15 mouse cellular contexts compared by ENCODE assay signal in genomic region chr7:25306614-25306996, GRCm38 (mm10). TPM values are rescaled to one million over a fixed set of nuclear protein-coding genes. Genes with fewer than 3 reads are reported as not detected.
A peak's percentile ranks its signal among the peaks of the same experiment; 100 is the strongest.
DNase-seq lines count a peak whose midpoint lies in the region; ATAC-seq and TF ChIP-seq lines count a peak whose summit lies in the region.
"Had no signal": no experiment of that assay in that cellular context is flagged by ENCODE, and none has a peak within 500 bp of the region (broad histone marks: within the 10 kb centered on the region; RNA-seq: fewer than 3 reads in every experiment).

No protein-coding gene starts in this region.

- peaks cover 71% of the 10 kb centered on the region for H3K27me3 ChIP-seq in heart, embryonic 12.5 days (replicated peaks)
- H3K27me3 ChIP-seq in forebrain, embryonic 12.5 days = peaks cover 33% of the 10 kb centered on the region
- no peaks in the 10 kb centered on the region for H3K27me3 ChIP-seq in hindbrain, postnatal 0 days (ENCODE audit: insufficient read depth, low read length)
- H3K27me3 ChIP-seq in neural tube, embryonic 12.5 days (replicated peaks) = peaks cover 19% of the 10 kb centered on the region

- H3K4me3 ChIP-seq in heart, embryonic 12.5 days = no peak overlapping the region; the same call in 1 of the 2 replicates
- H3K4me3 ChIP-seq in forebrain, embryonic 12.5 days (replicated peaks) = peak overlapping the region; percentile 62
- peak overlapping the region; percentile 78 for H3K4me3 ChIP-seq in hindbrain, postnatal 0 days (ENCODE audit: low read length)
- peak overlapping the region; percentile 60 for H3K4me3 ChIP-seq in neural tube, embryonic 12.5 days

- H3K9ac ChIP-seq in heart, embryonic 12.5 days = no peak overlapping the region
- peak overlapping the region; percentile 69; the same call in 1 of the 2 replicates for H3K9ac ChIP-seq in forebrain, embryonic 12.5 days
- H3K9ac ChIP-seq in hindbrain, postnatal 0 days (replicated peaks; ENCODE audit: low read length) = peak overlapping the region; percentile 87; the same call in 1 of the 2 replicates
- H3K9ac ChIP-seq in neural tube, embryonic 12.5 days = peak overlapping the region; percentile 77; the same call in 1 of the 2 replicates
- H3K9ac ChIP-seq: liver, embryonic 13.5 days had no signal

- no peak; the same call in 1 of the 2 replicates for ATAC-seq in heart, embryonic 12.5 days (ENCODE audit: insufficient number of reproducible peaks, low FRiP score)
- 0 out of 2 replicates have a peak, but pooled peaks have one; percentile 16 for ATAC-seq in forebrain, embryonic 12.5 days (ENCODE audit: low FRiP score)
- peak; percentile 21; the same call in 1 of the 2 replicates for ATAC-seq in hindbrain, postnatal 0 days
- ATAC-seq in neural tube, embryonic 12.5 days (ENCODE audit: low FRiP score, low read depth) = peak; percentile 52; the same call in 1 of the 2 replicates
- ATAC-seq: activated CD4-positive, CD25-positive, alpha-beta regulatory T cell, adult 4 months had no signal

- intact Hi-C loops in heart, postnatal 14 days (cut with DNase I) = no loop called here

- H3K36me3 ChIP-seq in heart, embryonic 12.5 days = no peaks in the 10 kb centered on the region
- no peaks in the 10 kb centered on the region for H3K36me3 ChIP-seq in forebrain, embryonic 12.5 days (replicated peaks)
- H3K36me3 ChIP-seq in hindbrain, postnatal 0 days (ENCODE audit: insufficient read depth, low read length) = 0 out of 2 replicates have a peak, but pooled peaks cover 3% of the 10 kb centered on the region
- H3K36me3 ChIP-seq in neural tube, embryonic 12.5 days = no peaks in the 10 kb centered on the region
- H3K36me3 ChIP-seq: liver, embryonic 13.5 days had no signal

- H3K27ac ChIP-seq in heart, embryonic 12.5 days (ENCODE audit: poor library complexity, severe bottlenecking) = no peak overlapping the region
- peak overlapping the region; percentile 71; the same call in 1 of the 2 replicates for H3K27ac ChIP-seq in forebrain, embryonic 12.5 days
- H3K27ac ChIP-seq in hindbrain, postnatal 0 days = peak overlapping the region; percentile 90
- no peak overlapping the region; the same call in 1 of the 2 replicates for H3K27ac ChIP-seq in neural tube, embryonic 12.5 days
- H3K27ac ChIP-seq: liver, embryonic 13.5 days; macrophage had no signal

- H3K4me1 ChIP-seq in heart, embryonic 12.5 days (replicated peaks) = peaks cover 10% of the 10 kb centered on the region
- H3K4me1 ChIP-seq in forebrain, embryonic 12.5 days = peaks cover 13% of the 10 kb centered on the region
- H3K4me1 ChIP-seq in hindbrain, postnatal 0 days (ENCODE audit: insufficient read depth, low read length) = no peaks in the 10 kb centered on the region
- peaks cover 2% of the 10 kb centered on the region; the same call in 1 of the 2 replicates for H3K4me1 ChIP-seq in neural tube, embryonic 12.5 days

- TF ChIP-seq CTCF in hindbrain, postnatal 0 days (IDR thresholded peaks at IDR 0.05; ENCODE audit: low read depth) = no peak

- H3K9me3 ChIP-seq in heart, embryonic 12.5 days (replicated peaks) = no peaks in the 10 kb centered on the region
- H3K9me3 ChIP-seq in forebrain, embryonic 12.5 days = no peaks in the 10 kb centered on the region
- no peaks in the 10 kb centered on the region for H3K9me3 ChIP-seq in hindbrain, postnatal 0 days (ENCODE audit: low read length)
- no peaks in the 10 kb centered on the region for H3K9me3 ChIP-seq in neural tube, embryonic 12.5 days
- H3K9me3 ChIP-seq: liver, embryonic 13.5 days had no signal

- H3K4me2 ChIP-seq in heart, embryonic 12.5 days = peak overlapping the region; percentile 93; the same call in 1 of the 2 replicates
- peak overlapping the region; percentile 81 for H3K4me2 ChIP-seq in forebrain, embryonic 12.5 days
- peak overlapping the region; percentile 88 for H3K4me2 ChIP-seq in hindbrain, postnatal 0 days (ENCODE audit: low read depth, low read length)
- peak overlapping the region; percentile 94 for H3K4me2 ChIP-seq in neural tube, embryonic 12.5 days (replicated peaks)

- WGBS in heart, embryonic 12.5 days = 39% methylated on average over 2 of the region's 2 CpGs
- WGBS in forebrain, embryonic 12.5 days = 43% methylated on average over 2 of the region's 2 CpGs
- WGBS in hindbrain, postnatal 0 days = 33% methylated on average over 2 of the region's 2 CpGs
- 38% methylated on average over 2 of the region's 2 CpGs for WGBS in neural tube, embryonic 12.5 days

- DNase-seq in heart, postnatal 14 days = no peak
- no peak for DNase-seq in hindbrain, postnatal 0 days (ENCODE audit: low spot score)
- no peak for DNase-seq in kidney, postnatal 36 days
- no peak for DNase-seq in kidney, postnatal 10 days
- no peak for DNase-seq in gastrocnemius, postnatal 10 days
- DNase-seq: heart, adult 18-20 months; layer of hippocampus, adult 9-11 months; liver, embryonic 13.5 days had no signal

RNA-seq across cellular contexts. Expression of gene Tmem145, which starts 0.7 kb away (rescaled TPM):
- 0.23 and 0.30 TPM in 2 replicates for polyA plus RNA-seq in heart, embryonic 12.5 days (2016; fragmentation: Nextera tagmentation; extraction: Ambion mirVana)
- not detected for total RNA-seq in heart, postnatal 14 days (2021)
- polyA plus RNA-seq in forebrain, embryonic 12.5 days (2016; fragmentation: Nextera tagmentation; extraction: Ambion mirVana) = 11.9 and 12.1 TPM in 2 replicates
- total RNA-seq in hindbrain, postnatal 0 days (2014; rRNA removed) = 56.6 and 88.3 TPM in 2 replicates
- polyA plus RNA-seq in hindbrain, postnatal 0 days (2015; fragmentation: Nextera tagmentation; extraction: Ambion mirVana) = 104 and 106 TPM in 2 replicates
- 26.0 and 28.3 TPM in 2 replicates for polyA plus RNA-seq in neural tube, embryonic 12.5 days (2016; fragmentation: Nextera tagmentation; extraction: Ambion mirVana)
- not detected for total RNA-seq in gastrocnemius, postnatal 10 days (2021)
- total RNA-seq: heart, adult 18-20 months; MEL; neutrophil, adult 5-6 weeks had no signal
- polyA plus RNA-seq: activated CD4-positive, CD25-positive, alpha-beta regulatory T cell, adult 4 months; macrophage had no signal

RNA-seq across cellular contexts. Expression of gene Prr19, which starts 5.4 kb away (rescaled TPM):
- polyA plus RNA-seq in heart, embryonic 12.5 days (2016; fragmentation: Nextera tagmentation; extraction: Ambion mirVana) = not detected in 2 replicates
- total RNA-seq in heart, postnatal 14 days (2021) = not detected
- 1.3 and 1.7 TPM in 2 replicates for polyA plus RNA-seq in forebrain, embryonic 12.5 days (2016; fragmentation: Nextera tagmentation; extraction: Ambion mirVana)
- 0.93 and 1.4 TPM in 2 replicates for total RNA-seq in hindbrain, postnatal 0 days (2014; rRNA removed)
- polyA plus RNA-seq in hindbrain, postnatal 0 days (2015; fragmentation: Nextera tagmentation; extraction: Ambion mirVana) = 3.1 and 3.6 TPM in 2 replicates
- 1.1 and 1.5 TPM in 2 replicates for polyA plus RNA-seq in neural tube, embryonic 12.5 days (2016; fragmentation: Nextera tagmentation; extraction: Ambion mirVana)
- total RNA-seq in gastrocnemius, postnatal 10 days (2021) = not detected
- total RNA-seq: heart, adult 18-20 months; MEL; neutrophil, adult 5-6 weeks had no signal
- polyA plus RNA-seq: activated CD4-positive, CD25-positive, alpha-beta regulatory T cell, adult 4 months; liver, embryonic 13.5 days; macrophage had no signal

RNA-seq across cellular contexts. Expression of gene Pafah1b3, which starts 8.8 kb away (rescaled TPM):
- polyA plus RNA-seq in heart, embryonic 12.5 days (2016; fragmentation: Nextera tagmentation; extraction: Ambion mirVana) = 127 and 131 TPM in 2 replicates
- total RNA-seq in heart, postnatal 14 days (2021) = 1 to 10 TPM; 5.1 to 5.6 TPM
- polyA plus RNA-seq in forebrain, embryonic 12.5 days (2016; fragmentation: Nextera tagmentation; extraction: Ambion mirVana) = 378 and 384 TPM in 2 replicates
- 534 and 592 TPM in 2 replicates for total RNA-seq in hindbrain, postnatal 0 days (2014; rRNA removed)
- polyA plus RNA-seq in hindbrain, postnatal 0 days (2015; fragmentation: Nextera tagmentation; extraction: Ambion mirVana) = 469 and 484 TPM in 2 replicates
- polyA plus RNA-seq in neural tube, embryonic 12.5 days (2016; fragmentation: Nextera tagmentation; extraction: Ambion mirVana) = 400 and 431 TPM in 2 replicates
- 10 to 100 TPM in 1 of 2 experiments, 1 to 10 TPM in 1; 7.5 to 12.3 TPM for total RNA-seq in gastrocnemius, postnatal 10 days (2021)

RNA-seq across cellular contexts. Expression of gene Megf8, which starts 10.4 kb away (rescaled TPM):
- 10.3 and 10.8 TPM in 2 replicates for polyA plus RNA-seq in heart, embryonic 12.5 days (2016; fragmentation: Nextera tagmentation; extraction: Ambion mirVana)
- total RNA-seq in heart, postnatal 14 days (2021) = 10 to 100 TPM; 26.7 to 29.6 TPM
- polyA plus RNA-seq in forebrain, embryonic 12.5 days (2016; fragmentation: Nextera tagmentation; extraction: Ambion mirVana) = 18.5 and 18.8 TPM in 2 replicates
- 104 and 105 TPM in 2 replicates for total RNA-seq in hindbrain, postnatal 0 days (2014; rRNA removed)
- polyA plus RNA-seq in hindbrain, postnatal 0 days (2015; fragmentation: Nextera tagmentation; extraction: Ambion mirVana) = 14.8 and 15.4 TPM in 2 replicates
- polyA plus RNA-seq in neural tube, embryonic 12.5 days (2016; fragmentation: Nextera tagmentation; extraction: Ambion mirVana) = 19.1 and 19.6 TPM in 2 replicates
- 10 to 100 TPM; 24.0 to 27.2 TPM for total RNA-seq in gastrocnemius, postnatal 10 days (2021)

RNA-seq across cellular contexts. Expression of gene Cic, which starts 39.1 kb away (rescaled TPM):
- polyA plus RNA-seq in heart, embryonic 12.5 days (2016; fragmentation: Nextera tagmentation; extraction: Ambion mirVana) = 28.8 and 30.5 TPM in 2 replicates
- total RNA-seq in heart, postnatal 14 days (2021) = 10 to 100 TPM; 71.2 to 78.7 TPM
- 40.8 and 46.9 TPM in 2 replicates for polyA plus RNA-seq in forebrain, embryonic 12.5 days (2016; fragmentation: Nextera tagmentation; extraction: Ambion mirVana)
- 153 and 155 TPM in 2 replicates for total RNA-seq in hindbrain, postnatal 0 days (2014; rRNA removed)
- polyA plus RNA-seq in hindbrain, postnatal 0 days (2015; fragmentation: Nextera tagmentation; extraction: Ambion mirVana) = 28.2 and 30.6 TPM in 2 replicates
- 44.2 and 45.0 TPM in 2 replicates for polyA plus RNA-seq in neural tube, embryonic 12.5 days (2016; fragmentation: Nextera tagmentation; extraction: Ambion mirVana)
- total RNA-seq in gastrocnemius, postnatal 10 days (2021) = 10 to 100 TPM; 65.7 to 73.4 TPM

Comparison
In these comparisons a context has a peak if more than half of its experiments do, and no peak if none do; other contexts are left out.
1. H3K27ac ChIP-seq: peak in forebrain, embryonic 12.5 days (single experiment) and hindbrain, postnatal 0 days (single experiment); none in heart, embryonic 12.5 days (single experiment) and neural tube, embryonic 12.5 days (single experiment).
2. Peak in every context shown above with its lines, with median percentiles within 50 percentile points of each other: H3K4me2 ChIP-seq.